Mouse (Mus musculus) megakaryocyte, embryonic 14.5 days (primary cell): ENCODE measurements around the gene Rnf166.

ENCODE experiments used
- FLI1 ChIP-seq: IDR thresholded peaks from 2 replicates; pipeline ENCODE4 v1.6.1; 2012; ENCODE audit warnings: low read length, inconsistent platforms, mixed read lengths
- GATA1 ChIP-seq: IDR thresholded peaks from 3 replicates; pipeline ENCODE4 v1.6.1; 2012; ENCODE audit warnings: mixed read lengths, low read length, inconsistent platforms, borderline replicate concordance

GRCm38 (mm10) chr8:122461473-122462148 lies 14.3 kb downstream of the Rnf166 start:
- TF ChIP-seq GATA1 (no peak), FLI1 (no peak)
